Mouse (Mus musculus): ENCODE data around the gene Katnal1. TPM values are rescaled to one million over a fixed set of nuclear protein-coding genes. Genes with fewer than 3 reads are reported as not detected.

The Katnal1 gene
- 6.0 to 10.4 TPM (median 6.1 TPM) in 4 replicates for total RNA-seq (2023; ENCODE audit: inconsistent age)

GRCm38 (mm10) chr5:148929116-148929449 lies at the start of gene Katnal1:
Gene Katnal1, minus strand, starts transcription at chr5:148929320.

Other genes with a start within 250 kb of the Katnal1 start
- gene Gm42791, start 65.8 kb upstream of the Katnal1 start, total RNA-seq (2023; ENCODE audit: inconsistent age): 1.3 to 7.3 TPM (median 2.7 TPM) in 3 of 4 replicates, not detected in the other

Measured in B cell, adult (primary cell).